Mouse (Mus musculus): Measurements from ENCODE around the gene Enc1. TPM values are rescaled to one million over a fixed set of nuclear protein-coding genes. Genes with fewer than 3 reads are reported as not detected.

Enc1 gene
- total and polyA plus RNA-seq, 2 experiments from 2014 or later = 76.8 to 423 TPM

DNA sequence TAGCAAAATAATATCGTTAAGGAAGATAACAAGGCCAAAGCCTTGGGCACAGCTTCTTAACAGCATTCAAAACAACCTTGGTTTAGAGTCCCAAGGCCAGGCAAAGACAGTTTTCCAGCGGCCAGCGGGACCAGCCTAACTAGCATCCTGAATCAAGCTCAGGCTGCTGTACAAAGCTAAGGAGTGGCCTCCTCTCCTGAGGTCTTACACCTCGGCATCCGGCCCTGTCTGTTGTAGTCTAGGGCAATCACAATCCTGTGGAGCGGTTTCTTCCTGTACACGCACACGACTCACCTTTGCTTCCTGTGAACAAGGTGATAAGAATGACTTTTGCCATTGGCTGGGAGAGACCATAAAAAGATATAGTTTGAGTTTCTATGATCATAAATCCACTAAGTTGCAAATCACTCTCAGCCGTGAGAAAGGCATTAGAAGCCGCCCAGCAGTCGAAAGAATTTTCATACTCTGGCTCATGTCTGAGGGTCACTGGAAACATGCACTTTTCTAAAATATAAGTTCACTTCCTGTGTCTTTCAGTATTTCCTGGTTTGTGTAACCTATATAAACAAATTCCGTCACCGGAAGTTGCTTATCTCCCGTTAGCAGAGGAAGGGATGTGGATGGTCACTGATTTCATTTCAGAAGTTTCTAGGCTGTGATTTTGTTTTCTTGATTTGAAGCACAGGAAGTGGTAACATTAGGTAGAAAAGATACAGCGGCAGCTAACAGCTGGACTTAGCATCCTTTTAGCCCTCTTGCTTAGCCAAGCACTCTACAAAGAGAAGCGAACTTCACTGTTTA lies 2.5 kb upstream of the Enc1 start:
- no peak overlapping the region for H3K4me3 ChIP-seq (ENCODE audit: low read depth, low read length)
- H3K4me2 ChIP-seq (ENCODE audit: low read depth) = 0 out of 2 replicates have a peak overlapping the region, but pooled peaks have one; percentile 82
- H3K4me1 ChIP-seq (ENCODE audit: insufficient read depth) = peaks cover 4% of the 10 kb centered on the region; the same call in 1 of the 2 replicates
- 41% methylated on average over 16 of the region's 16 CpGs for WGBS
- no peak for TF ChIP-seq CTCF (IDR thresholded peaks at IDR 0.05; ENCODE audit: low read depth)
- ATAC-seq = no peak
- H3K27me3 ChIP-seq (ENCODE audit: insufficient read depth, low read length) = no peaks in the 10 kb centered on the region
- H3K36me3 ChIP-seq (ENCODE audit: insufficient read depth) = no peaks in the 10 kb centered on the region
- H3K9me3 ChIP-seq (ENCODE audit: low read length) = no peaks in the 10 kb centered on the region
- peak; percentile 13 for DNase-seq
- no peak overlapping the region for H3K9ac ChIP-seq
- no peak overlapping the region; the same call in none of the 2 replicates for H3K27ac ChIP-seq (ENCODE audit: low read depth, low read length)

DNA sequence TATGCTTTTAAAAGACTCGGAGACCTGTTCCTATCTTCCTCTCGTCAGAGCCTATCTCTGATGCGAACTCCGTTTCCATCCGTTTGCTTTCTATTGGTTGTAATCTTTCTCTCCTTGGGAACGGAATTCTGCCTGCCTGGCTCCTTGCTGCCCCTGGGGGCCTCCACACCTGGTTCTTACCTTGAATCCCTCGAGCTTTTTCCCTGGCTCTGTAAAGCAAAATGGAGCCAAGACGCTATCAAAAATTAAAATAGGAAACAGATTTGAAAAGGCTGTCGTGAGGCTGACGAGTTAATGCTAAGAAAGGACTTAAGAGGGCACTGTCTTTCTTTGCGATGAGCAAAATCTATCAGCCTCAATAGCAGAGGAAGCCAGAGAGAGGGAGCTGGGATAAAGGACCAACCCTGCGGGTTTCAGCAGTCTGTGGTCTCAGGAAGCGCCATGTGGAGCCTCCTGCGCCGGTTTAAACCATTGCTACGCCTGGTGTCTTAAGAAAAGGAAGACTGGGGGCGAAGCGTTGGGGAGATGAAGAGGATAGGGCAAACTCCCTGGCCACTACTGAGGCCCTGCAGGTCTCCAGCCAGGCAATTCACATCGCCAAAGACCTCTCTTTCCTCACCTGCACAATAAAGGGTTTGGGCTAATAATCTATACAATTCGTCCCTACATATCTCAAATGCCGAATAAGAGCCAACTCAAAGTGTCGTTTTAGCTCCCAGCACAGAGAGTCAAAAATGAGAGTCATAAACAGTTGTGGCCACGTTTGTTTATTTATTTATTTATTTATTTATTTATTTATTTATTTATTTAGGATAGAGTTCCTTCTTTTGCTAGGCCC lies 1.3 kb upstream of the Enc1 start:
- DNase-seq = peak; percentile 91
- Histone ChIP-seq H3K4me1 (ENCODE audit: insufficient read depth) (peaks cover 10% of the 10 kb centered on the region; the same call in 1 of the 2 replicates), H3K4me3 (ENCODE audit: low read depth, low read length) (peak overlapping the region; percentile 77), H3K27ac (ENCODE audit: low read depth, low read length) (peak overlapping the region; percentile 98), H3K36me3 (ENCODE audit: insufficient read depth) (no peaks in the 10 kb centered on the region), H3K4me2 (ENCODE audit: low read depth) (peak overlapping the region; percentile 82), H3K27me3 (ENCODE audit: insufficient read depth, low read length) (no peaks in the 10 kb centered on the region), H3K9me3 (ENCODE audit: low read length) (no peaks in the 10 kb centered on the region), H3K9ac (peak overlapping the region; percentile 3)
- peak; percentile 89 for TF ChIP-seq CTCF (IDR thresholded peaks at IDR 0.05; ENCODE audit: low read depth)
- ATAC-seq = peak; percentile 67
- 5% methylated on average over 23 of the region's 23 CpGs for WGBS

DNA sequence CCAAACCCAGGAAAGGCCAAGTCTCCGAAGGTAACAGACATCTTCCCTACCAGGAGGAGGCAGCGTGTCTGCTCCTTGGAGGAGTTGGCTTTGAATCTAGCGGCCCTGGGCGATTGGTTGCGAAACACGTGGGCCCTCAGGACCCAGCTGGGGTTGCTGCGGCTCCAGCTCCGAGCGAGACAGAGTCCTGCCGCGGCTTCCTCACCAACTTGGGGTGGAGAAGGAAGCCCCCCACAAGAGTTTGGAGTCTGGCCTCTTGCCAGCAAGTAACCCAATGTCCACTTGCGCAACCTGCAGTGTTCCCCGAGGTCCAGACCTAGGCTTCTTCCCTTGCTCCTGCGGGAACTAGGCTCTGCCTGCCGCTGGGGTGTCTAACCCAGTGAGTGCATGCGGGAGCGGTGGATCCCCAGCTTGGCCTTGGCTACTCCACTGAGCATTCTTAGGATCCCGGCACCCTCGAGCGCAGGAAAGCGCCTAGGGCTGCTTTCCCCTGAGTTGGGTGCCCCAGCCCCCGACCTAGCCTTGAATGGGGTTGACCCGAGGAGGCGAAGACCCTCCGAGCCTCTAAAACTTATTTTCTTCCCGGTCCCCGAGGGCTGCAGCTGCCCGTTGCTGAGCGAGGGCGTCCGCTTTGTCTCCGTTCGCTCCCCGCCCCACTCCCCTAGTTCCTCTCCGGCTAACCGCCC lies 483 bp upstream of the Enc1 start:
- Histone ChIP-seq H3K27me3 (ENCODE audit: insufficient read depth, low read length) (no peaks in the 10 kb centered on the region), H3K4me2 (ENCODE audit: low read depth) (peak overlapping the region; percentile 82), H3K4me1 (ENCODE audit: insufficient read depth) (peaks cover 19% of the 10 kb centered on the region), H3K4me3 (ENCODE audit: low read depth, low read length) (peak overlapping the region; percentile 77), H3K9ac (peak overlapping the region; percentile 87), H3K36me3 (ENCODE audit: insufficient read depth) (peaks cover 5% of the 10 kb centered on the region), H3K27ac (ENCODE audit: low read depth, low read length) (peak overlapping the region; percentile 98), H3K9me3 (ENCODE audit: low read length) (no peaks in the 10 kb centered on the region)
- TF ChIP-seq CTCF (IDR thresholded peaks at IDR 0.05; ENCODE audit: low read depth) = peak; percentile 65
- ATAC-seq (peak; percentile 62), DNase-seq (peak; percentile 91)
- 2% methylated on average over 35 of the region's 36 CpGs for WGBS

DNA sequence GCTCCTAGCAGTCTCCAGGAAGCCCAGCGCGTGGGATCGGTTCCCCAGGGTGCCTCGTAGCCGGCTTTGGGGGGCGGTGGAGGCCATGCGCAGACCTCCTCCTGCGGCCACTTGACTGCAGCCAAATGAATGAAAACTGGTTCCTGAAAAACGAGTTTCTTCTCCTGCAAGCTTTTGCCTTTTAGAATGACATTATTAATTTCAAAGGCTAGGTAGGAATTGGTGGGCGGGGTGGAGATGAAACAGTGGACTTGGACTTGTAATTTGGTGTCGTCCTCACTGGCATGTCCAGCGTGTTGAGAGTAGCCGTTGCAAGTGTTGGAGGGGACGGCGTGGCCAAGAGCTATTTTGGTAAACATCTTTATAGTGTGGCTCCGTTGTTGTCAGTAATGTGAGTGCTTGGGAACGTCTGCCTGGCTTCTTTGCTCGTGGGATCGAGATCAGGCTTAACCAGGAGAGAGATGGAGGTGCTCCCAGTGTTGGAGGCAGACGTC lies 929 bp downstream of the Enc1 start:
- no peak for TF ChIP-seq CTCF (IDR thresholded peaks at IDR 0.05; ENCODE audit: low read depth)
- DNase-seq (peak; percentile 44), ATAC-seq (no peak)
- peaks cover 22% of the 10 kb centered on the region for H3K4me1 ChIP-seq (ENCODE audit: insufficient read depth)
- no peaks in the 10 kb centered on the region for H3K9me3 ChIP-seq (ENCODE audit: low read length)
- H3K4me2 ChIP-seq (ENCODE audit: low read depth) = peak overlapping the region; percentile 82
- H3K36me3 ChIP-seq (ENCODE audit: insufficient read depth) = peaks cover 18% of the 10 kb centered on the region
- 2% methylated on average over 20 of the region's 20 CpGs for WGBS
- peak overlapping the region; percentile 87 for H3K9ac ChIP-seq
- peak overlapping the region; percentile 98 for H3K27ac ChIP-seq (ENCODE audit: low read depth, low read length)
- H3K27me3 ChIP-seq (ENCODE audit: insufficient read depth, low read length) = no peaks in the 10 kb centered on the region
- peak overlapping the region; percentile 77 for H3K4me3 ChIP-seq (ENCODE audit: low read depth, low read length)

DNA sequence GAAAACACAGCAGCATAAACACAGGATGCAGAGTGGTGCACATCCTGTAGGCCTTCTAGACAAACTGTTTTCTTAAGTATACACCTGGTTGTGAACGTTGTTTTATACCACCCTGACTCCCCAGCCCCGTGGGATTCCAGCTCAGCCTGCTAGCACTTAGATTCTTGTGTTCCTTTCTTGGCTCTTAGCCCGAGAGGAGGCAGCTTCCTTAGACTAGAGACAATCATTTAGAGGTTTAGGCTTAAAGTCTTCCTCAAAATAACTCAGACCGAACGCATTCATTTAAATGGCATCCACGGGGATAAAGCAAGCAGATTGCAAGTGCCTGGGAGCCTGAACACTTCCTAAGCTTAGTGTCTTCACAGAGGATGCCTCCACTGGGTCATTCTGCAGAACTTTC lies 1.8 kb downstream of the Enc1 start:
- Histone ChIP-seq H3K9ac (peak overlapping the region; percentile 87), H3K4me2 (ENCODE audit: low read depth) (peak overlapping the region; percentile 82), H3K4me1 (ENCODE audit: insufficient read depth) (peaks cover 30% of the 10 kb centered on the region), H3K36me3 (ENCODE audit: insufficient read depth) (peaks cover 25% of the 10 kb centered on the region), H3K4me3 (ENCODE audit: low read depth, low read length) (peak overlapping the region; percentile 77), H3K9me3 (ENCODE audit: low read length) (no peaks in the 10 kb centered on the region), H3K27ac (ENCODE audit: low read depth, low read length) (peak overlapping the region; percentile 98), H3K27me3 (ENCODE audit: insufficient read depth, low read length) (no peaks in the 10 kb centered on the region)
- no peak for ATAC-seq
- WGBS = 2% methylated on average over 6 of the region's 6 CpGs
- TF ChIP-seq CTCF (IDR thresholded peaks at IDR 0.05; ENCODE audit: low read depth) = no peak
- DNase-seq = peak; percentile 73

DNA sequence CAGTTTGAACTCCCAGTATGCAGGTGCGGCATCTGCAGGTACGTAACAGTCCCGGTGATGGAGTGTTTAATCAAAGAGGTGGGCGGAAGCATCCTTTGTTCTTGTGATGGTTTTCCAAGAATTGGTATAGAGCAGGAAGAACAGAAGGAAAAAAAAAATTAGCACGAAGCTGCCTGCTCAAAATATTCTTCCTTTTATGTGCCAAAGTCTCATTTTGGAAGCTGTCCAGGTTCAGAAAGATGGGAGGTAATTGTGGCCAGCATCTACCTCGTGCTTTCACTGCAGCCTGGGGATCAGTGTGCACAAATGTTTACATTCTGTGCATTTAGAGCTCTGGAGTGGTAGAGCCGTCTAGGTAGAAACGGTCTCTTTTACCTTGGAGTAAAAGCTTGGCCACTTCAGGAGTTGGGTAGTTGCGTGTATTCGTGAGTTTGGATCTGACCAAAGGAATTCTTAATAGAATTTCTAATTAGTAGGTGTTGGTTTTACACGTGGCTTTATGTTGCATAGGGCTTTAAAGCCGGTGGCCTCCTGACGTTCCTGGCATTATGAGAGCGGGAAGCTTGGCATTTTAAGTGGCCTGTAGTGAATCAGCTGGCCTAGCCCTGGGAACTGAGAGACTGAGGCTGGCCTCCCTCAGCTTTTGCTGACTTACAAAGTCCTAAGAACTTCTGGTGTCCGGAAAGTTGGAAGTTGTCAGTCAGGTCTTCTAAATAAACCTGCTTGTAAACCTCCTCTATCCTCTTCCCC lies 3.2 kb downstream of the Enc1 start:
- 8% methylated on average over 15 of the region's 15 CpGs for WGBS
- H3K27ac ChIP-seq (ENCODE audit: low read depth, low read length) = peak overlapping the region; percentile 98
- H3K4me3 ChIP-seq (ENCODE audit: low read depth, low read length) = peak overlapping the region; percentile 77

More for the DNA sequence above, 3.2 kb downstream of the Enc1 start:
- Histone ChIP-seq H3K27me3 (ENCODE audit: insufficient read depth, low read length) (no peaks in the 10 kb centered on the region), H3K36me3 (ENCODE audit: insufficient read depth) (peaks cover 39% of the 10 kb centered on the region), H3K4me1 (ENCODE audit: insufficient read depth) (peaks cover 42% of the 10 kb centered on the region), H3K9ac (peak overlapping the region; percentile 87), H3K9me3 (ENCODE audit: low read length) (no peaks in the 10 kb centered on the region), H3K4me2 (ENCODE audit: low read depth) (peak overlapping the region; percentile 82)
- no peak for TF ChIP-seq CTCF (IDR thresholded peaks at IDR 0.05; ENCODE audit: low read depth)
- ATAC-seq (no peak), DNase-seq (peak; percentile 69)
